Mouse (Mus musculus) ES-E14 (cell line): ENCODE results near the gene Hsf2bp.

Experiments
- CHD2 ChIP-seq: IDR thresholded peaks from 2 replicates; pipeline ENCODE4 v1.6.1; 2014; ENCODE audit warnings: mild to moderate bottlenecking, low read depth, low read length, inconsistent platforms
- HCFC1 ChIP-seq: IDR thresholded peaks from 2 replicates; pipeline ENCODE4 v1.6.1; 2012; ENCODE audit warnings: low read length, inconsistent platforms, borderline replicate concordance; ENCODE audit not compliant: insufficient read depth
- MAFK ChIP-seq: IDR thresholded peaks from 2 replicates; pipeline ENCODE4 v1.6.1; 2014; ENCODE audit warnings: mild to moderate bottlenecking, low read depth, low read length, inconsistent platforms; ENCODE audit not compliant: insufficient read depth
- ZC3H11A ChIP-seq: IDR thresholded peaks from 2 replicates; pipeline ENCODE4 v1.6.1; 2012; ENCODE audit warnings: low read depth, mild to moderate bottlenecking, inconsistent platforms, low read length, borderline replicate concordance
- ZNF384 ChIP-seq: IDR thresholded peaks from 2 replicates; pipeline ENCODE4 v1.6.1; 2012; ENCODE audit warnings: low read depth, low read length, inconsistent platforms

- TF ChIP-seq MAFK, result no peak
- no peak for TF ChIP-seq ZC3H11A
- no peak for TF ChIP-seq ZNF384
- TF ChIP-seq CHD2, result no peak
- TF ChIP-seq HCFC1, result no peak
These were observed 111.9 kb downstream of the Hsf2bp start for GRCm38 (mm10) chr17:31924229-31924628.
